Comparison of ENCODE assay signal across 16 mouse cellular contexts in genomic region chr9:66952321-66952720, GRCm38 (mm10).
"Had no signal": no experiment of that assay in that cellular context is flagged by ENCODE, and none has a peak within 500 bp of the region (broad histone marks: within the 10 kb centered on the region; RNA-seq: fewer than 3 reads in every experiment).

No protein-coding gene starts in this region.

- DNase-seq: layer of hippocampus, adult 9-11 months; layer of hippocampus, postnatal 36 days; lung, embryonic 14.5 days; lung, postnatal 10 days; lung, postnatal 4 days; midbrain, embryonic 14.5 days; right cerebral cortex, adult 18-20 months; right cerebral cortex, postnatal 25 days; thymus, postnatal 4 days had no signal

- H3K27me3 ChIP-seq: limb, embryonic 15.5 days; liver, embryonic 15.5 days; neural tube, embryonic 15.5 days had no signal

- H3K9me3 ChIP-seq: limb, embryonic 15.5 days; liver, embryonic 15.5 days; midbrain, embryonic 10.5 days; neural tube, embryonic 15.5 days had no signal

- ATAC-seq: intestine, embryonic 16.5 days had no signal

- H3K4me3 ChIP-seq: limb, embryonic 15.5 days; liver, embryonic 15.5 days; midbrain, embryonic 10.5 days; myocyte; neural tube, embryonic 15.5 days had no signal

- H3K4me2 ChIP-seq: limb, embryonic 15.5 days; liver, embryonic 15.5 days; lung, embryonic 14.5 days; neural tube, embryonic 15.5 days had no signal

- H3K9ac ChIP-seq: limb, embryonic 15.5 days; liver, embryonic 15.5 days; lung, embryonic 14.5 days; neural tube, embryonic 15.5 days had no signal

- H3K27ac ChIP-seq: limb, embryonic 15.5 days; liver, embryonic 15.5 days; midbrain, embryonic 10.5 days; neural tube, embryonic 15.5 days; stomach, postnatal 0 days had no signal

- H3K4me1 ChIP-seq: neural tube, embryonic 15.5 days had no signal
